Mouse (Mus musculus) heart, adult 2 months (tissue): ENCODE data around the gene Mfn2. TPM values are rescaled to one million over a fixed set of nuclear protein-coding genes. Genes with fewer than 3 reads are reported as not detected.
"Not testable (repeated sequence)": the region's sequence is repeated elsewhere in the genome, so short reads cannot be mapped to it uniquely, and the experiment has no call there.

ENCODE experiments used
- DNase-seq, 2 experiments: peaks; one replicate each; pipeline ENCODE4 v3.0.0; 2021
- H3K27ac ChIP-seq: fragments of 200-600 bp; 2 replicates; pipeline ENCODE4 v1.8.1; 2022
- H3K27me3 ChIP-seq: fragments of 200-500 bp; 2 replicates; pipeline ENCODE4 v1.6.1; 2012; ENCODE audit warnings: mild to moderate bottlenecking, low read length, inconsistent platforms, mixed read lengths; ENCODE audit not compliant: control insufficient read depth, insufficient read depth
- H3K36me3 ChIP-seq: fragments of 200-500 bp; 2 replicates; pipeline ENCODE4 v1.6.1; 2012; ENCODE audit warnings: low read length, inconsistent platforms; ENCODE audit not compliant: control insufficient read depth, insufficient read depth
- H3K4me1 ChIP-seq: fragments of 200-500 bp; 2 replicates; pipeline ENCODE4 v1.6.1; 2011; ENCODE audit warnings: low read length; ENCODE audit not compliant: control insufficient read depth, insufficient read depth
- H3K4me3 ChIP-seq: fragments of 200-600 bp; 2 replicates; pipeline ENCODE4 v1.8.1; 2022
- H3K79me2 ChIP-seq: fragments of 200-500 bp; replicated peaks from 2 replicates; pipeline ENCODE4 v1.6.1; 2012; ENCODE audit warnings: mild to moderate bottlenecking, inconsistent platforms, low read length, moderate library complexity, mixed read lengths; ENCODE audit not compliant: control insufficient read depth, insufficient read depth
- H3K9ac ChIP-seq: fragments of 200-500 bp; 2 replicates; pipeline ENCODE4 v1.6.1; 2012; ENCODE audit warnings: low read depth, mild to moderate bottlenecking, control low read depth, inconsistent platforms, low read length, mixed read lengths
- CTCF ChIP-seq: fragments of 200-600 bp; IDR thresholded peaks from 2 replicates; pipeline ENCODE4 v1.8.1; 2022; ENCODE audit warnings: antibody characterized with exemption, mild to moderate bottlenecking, moderate library complexity
- EP300 ChIP-seq: fragments of 200-500 bp; IDR thresholded peaks from 2 replicates; pipeline ENCODE4 v1.6.1; 2011; ENCODE audit warnings: low read depth, low read length, control low read depth; ENCODE audit not compliant: insufficient read depth
- POLR2A ChIP-seq: fragments of 200-500 bp; IDR thresholded peaks from 2 replicates; pipeline ENCODE4 v1.6.1; 2011; ENCODE audit warnings: mild to moderate bottlenecking, low read depth, low read length, control low read depth; ENCODE audit not compliant: insufficient read depth
- WGBS: fragments of 180-500 bp; shearing (Covaris S2); methylation state at CpG from one replicate; pipeline ENCODE4 v1.1.7; 2018; 5-methylcytosine and 5-hydroxymethylcytosine counted together
- intact Hi-C: fragments of 180-260 bp; cut with DNase I; formaldehyde crosslinking; loops from one replicate; pipeline ENCODE4 v1.15.1; 2025
- polyA plus RNA-seq: library from polyadenylated mRNA; depleted of rRNA; stranded (reverse); fragments of >200 nt; gene quantifications from 2 replicates; pipeline ENCODE4 v1.2.3, GENCODE M21; 2012
- total RNA-seq, 2 experiments: library from RNA; stranded (reverse); gene quantifications; 2 replicates each; pipeline ENCODE4 v1.2.3; 2021

The Mfn2 gene
- total and polyA plus RNA-seq, 3 experiments: 395 to 697 (median 626) TPM

GRCm38 (mm10) chr4:147875852-147876575 is 28.5 kb downstream of the Mfn2 start:
- Histone ChIP-seq H3K4me3 (no peak overlapping the region), H3K36me3 (peaks cover 5% of the 10 kb centered on the region; the same call in 1 of the 2 replicates), H3K4me1 (peaks cover 3% of the 10 kb centered on the region), H3K27ac (no peak overlapping the region), H3K27me3 (no peaks in the 10 kb centered on the region), H3K9ac (no peak overlapping the region), H3K79me2 (peaks cover 7% of the 10 kb centered on the region)
- intact Hi-C loops: no loop called here
- DNase-seq: peak in 1 of 2 experiments; percentile 13
- TF ChIP-seq CTCF (no peak), POLR2A (no peak), EP300 (no peak)
- WGBS: 65% methylated on average over 4 of the region's 4 CpGs

GRCm38 (mm10) chr4:147869238-147869637 is 35.3 kb downstream of the Mfn2 start:
- Histone ChIP-seq H3K27ac (peak overlapping the region; percentile 51), H3K36me3 (peaks cover 3% of the 10 kb centered on the region; the same call in 1 of the 2 replicates), H3K79me2 (0 out of 2 replicates have a peak, but pooled peaks cover 4% of the 10 kb centered on the region), H3K4me1 (peaks cover 11% of the 10 kb centered on the region), H3K9ac (peak overlapping the region; percentile 65), H3K27me3 (no peaks in the 10 kb centered on the region), H3K4me3 (peak overlapping the region; percentile 80)
- DNase-seq: no peak
- intact Hi-C loops: loop anchor here (5.0 kb wide), 2 partner anchors 33 to 68 kb away; partner anchors contain the start of genes Mfn2 and Plod1
- no peak for TF ChIP-seq POLR2A
- WGBS: 2% methylated on average over 5 of the region's 5 CpGs

- Histone ChIP-seq H3K4me1 (peaks cover 11% of the 10 kb centered on the region), H3K27ac (peak within 1 kb of the TSS; percentile 51), H3K27me3 (no peaks in the 10 kb centered on the region), H3K9ac (peak within 1 kb of the TSS; percentile 80), H3K4me3 (peak within 1 kb of the TSS; percentile 80), H3K36me3 (peaks cover 3% of the 10 kb centered on the region; the same call in 1 of the 2 replicates), H3K79me2 (0 out of 2 replicates have a peak, but pooled peaks cover 4% of the 10 kb centered on the region)
- DNase-seq: peak; percentile 91 to 97
- TF ChIP-seq CTCF: peak; percentile 27
- 0 out of 2 replicates have a peak, but pooled peaks have one; percentile 21 for TF ChIP-seq EP300
- TF ChIP-seq POLR2A: peak; percentile 62
- intact Hi-C loops: loop anchor here (5.0 kb wide), 2 partner anchors 34 to 69 kb away; partner anchors contain the start of genes Mfn2 and Plod1
- WGBS: under 1% methylated on average over 30 of the region's 30 CpGs
Measured at GRCm38 (mm10) chr4:147868450-147869031, 36.0 kb downstream of the Mfn2 start, which contains the start of the genes Miip and Fv1. Gene Miip, minus strand, starts transcription at chr4:147868816. Gene Fv1, plus strand, starts transcription at chr4:147868979.

GRCm38 (mm10) chr4:147867563-147868449 is 36.7 kb downstream of the Mfn2 start:
- DNase-seq: no peak
- H3K36me3 ChIP-seq: peaks cover 3% of the 10 kb centered on the region; the same call in 1 of the 2 replicates
- intact Hi-C loops: loop anchor here (2.0 to 5.0 kb wide), 3 partner anchors 19 to 69 kb away; partner anchors contain the start of genes Mfn2, Plod1 and Zfp933
- TF ChIP-seq EP300 (no peak), CTCF (no peak), POLR2A (no peak)
- WGBS: 3% methylated on average over 22 of the region's 22 CpGs
- peak overlapping the region; percentile 80 for H3K9ac ChIP-seq
- peak overlapping the region; percentile 51 for H3K27ac ChIP-seq
- no peaks in the 10 kb centered on the region for H3K27me3 ChIP-seq
- H3K79me2 ChIP-seq: 0 out of 2 replicates have a peak, but pooled peaks cover 4% of the 10 kb centered on the region
- H3K4me3 ChIP-seq: peak overlapping the region; percentile 80
- H3K4me1 ChIP-seq: peaks cover 11% of the 10 kb centered on the region

GRCm38 (mm10) chr4:147866793-147867192 is 37.7 kb downstream of the Mfn2 start:
- not testable (repeated sequence) for H3K27ac ChIP-seq, H3K4me3 ChIP-seq, DNase-seq, H3K27me3 ChIP-seq, H3K79me2 ChIP-seq, H3K4me1 ChIP-seq, H3K9ac ChIP-seq, H3K36me3 ChIP-seq
- WGBS: 25% methylated on average over 3 of the region's 3 CpGs
- intact Hi-C loops: loop anchor here (2.0 to 5.0 kb wide), 3 partner anchors 18 to 71 kb away; partner anchors contain the start of genes Mfn2, Plod1 and Zfp933
